Mouse (Mus musculus): ENCODE measurements around the gene Gdf7. TPM values are rescaled to one million over a fixed set of nuclear protein-coding genes. Genes with fewer than 3 reads are reported as not detected.

Gdf7 gene
- polyA plus RNA-seq, 1 experiment: not detected

GRCm38 (mm10) chr12:8295307-8295913 lies 6.3 kb downstream of the Gdf7 start:
- Histone ChIP-seq H3K4me3 (replicated peaks) (no peak overlapping the region), H3K27me3 (ENCODE audit: control insufficient read depth) (peaks cover 55% of the 10 kb centered on the region), H3K4me1 (ENCODE audit: control insufficient read depth) (no peaks in the 10 kb centered on the region), H3K36me3 (ENCODE audit: control insufficient read depth) (no peaks in the 10 kb centered on the region), H3K9me3 (ENCODE audit: control insufficient read depth, low read length) (peaks cover 4% of the 10 kb centered on the region; the same call in 1 of the 2 replicates)
- no peak for TF ChIP-seq TAL1 (IDR thresholded peaks at IDR 0.05; ENCODE audit: low read length)
- no peak for TF ChIP-seq GATA1 (IDR thresholded peaks at IDR 0.05; ENCODE audit: low read length)

- no peaks in the 10 kb centered on the region for H3K36me3 ChIP-seq (ENCODE audit: control insufficient read depth)
- TF ChIP-seq GATA1 (IDR thresholded peaks at IDR 0.05; ENCODE audit: low read length): no peak
- no peak overlapping the region for H3K4me3 ChIP-seq (replicated peaks)
- H3K9me3 ChIP-seq (ENCODE audit: control insufficient read depth, low read length): no peaks in the 10 kb centered on the region
- peaks cover 15% of the 10 kb centered on the region for H3K27me3 ChIP-seq (ENCODE audit: control insufficient read depth)
- no peaks in the 10 kb centered on the region for H3K4me1 ChIP-seq (ENCODE audit: control insufficient read depth)
These were observed 10.4 kb downstream of the Gdf7 start for GRCm38 (mm10) chr12:8291157-8291853.

- H3K36me3 ChIP-seq (ENCODE audit: control insufficient read depth): peaks cover 1% of the 10 kb centered on the region
- TF ChIP-seq GATA1 (IDR thresholded peaks at IDR 0.05; ENCODE audit: low read length): no peak
- no peak for TF ChIP-seq TAL1 (IDR thresholded peaks at IDR 0.05; ENCODE audit: low read length)
- H3K9me3 ChIP-seq (ENCODE audit: control insufficient read depth, low read length): no peaks in the 10 kb centered on the region
- H3K4me3 ChIP-seq (replicated peaks): no peak overlapping the region
- H3K27me3 ChIP-seq (ENCODE audit: control insufficient read depth): no peaks in the 10 kb centered on the region
- no peaks in the 10 kb centered on the region for H3K4me1 ChIP-seq (ENCODE audit: control insufficient read depth)
These were observed 12.3 kb downstream of the Gdf7 start for GRCm38 (mm10) chr12:8289499-8289898.

GRCm38 (mm10) chr12:8289099-8289498 lies 12.7 kb downstream of the Gdf7 start:
- TF ChIP-seq TAL1 (IDR thresholded peaks at IDR 0.05; ENCODE audit: low read length) (no peak), GATA1 (IDR thresholded peaks at IDR 0.05; ENCODE audit: low read length) (no peak)
- Histone ChIP-seq H3K4me1 (ENCODE audit: control insufficient read depth) (no peaks in the 10 kb centered on the region), H3K4me3 (replicated peaks) (no peak overlapping the region), H3K36me3 (ENCODE audit: control insufficient read depth) (peaks cover 4% of the 10 kb centered on the region), H3K9me3 (ENCODE audit: control insufficient read depth, low read length) (no peaks in the 10 kb centered on the region), H3K27me3 (ENCODE audit: control insufficient read depth) (no peaks in the 10 kb centered on the region)

GRCm38 (mm10) chr12:8287970-8288369 lies 13.8 kb downstream of the Gdf7 start:
- H3K9me3 ChIP-seq (ENCODE audit: control insufficient read depth, low read length): no peaks in the 10 kb centered on the region
- no peak overlapping the region for H3K4me3 ChIP-seq (replicated peaks)
- peaks cover 7% of the 10 kb centered on the region for H3K36me3 ChIP-seq (ENCODE audit: control insufficient read depth)
- H3K27me3 ChIP-seq (ENCODE audit: control insufficient read depth): no peaks in the 10 kb centered on the region
- TF ChIP-seq GATA1 (IDR thresholded peaks at IDR 0.05; ENCODE audit: low read length): no peak
- TF ChIP-seq TAL1 (IDR thresholded peaks at IDR 0.05; ENCODE audit: low read length): no peak
- no peaks in the 10 kb centered on the region for H3K4me1 ChIP-seq (ENCODE audit: control insufficient read depth)

GRCm38 (mm10) chr12:8281225-8282017 lies 20.3 kb downstream of the Gdf7 start:
- H3K4me3 ChIP-seq (replicated peaks): no peak overlapping the region
- H3K9me3 ChIP-seq (ENCODE audit: control insufficient read depth, low read length): no peaks in the 10 kb centered on the region
- TF ChIP-seq GATA1 (IDR thresholded peaks at IDR 0.05; ENCODE audit: low read length) (no peak), TAL1 (IDR thresholded peaks at IDR 0.05; ENCODE audit: low read length) (no peak)
- no peaks in the 10 kb centered on the region for H3K27me3 ChIP-seq (ENCODE audit: control insufficient read depth)
- H3K36me3 ChIP-seq (ENCODE audit: control insufficient read depth): peaks cover 23% of the 10 kb centered on the region
- H3K4me1 ChIP-seq (ENCODE audit: control insufficient read depth): no peaks in the 10 kb centered on the region

GRCm38 (mm10) chr12:8275424-8275823 lies 26.3 kb downstream of the Gdf7 start:
- no peak overlapping the region for H3K4me3 ChIP-seq (replicated peaks)
- H3K27me3 ChIP-seq (ENCODE audit: control insufficient read depth): no peaks in the 10 kb centered on the region
- H3K9me3 ChIP-seq (ENCODE audit: control insufficient read depth, low read length): no peaks in the 10 kb centered on the region
- TF ChIP-seq TAL1 (IDR thresholded peaks at IDR 0.05; ENCODE audit: low read length) (no peak), GATA1 (IDR thresholded peaks at IDR 0.05; ENCODE audit: low read length) (no peak)
- H3K4me1 ChIP-seq (ENCODE audit: control insufficient read depth): peaks cover 6% of the 10 kb centered on the region
- peaks cover 11% of the 10 kb centered on the region for H3K36me3 ChIP-seq (ENCODE audit: control insufficient read depth)

GRCm38 (mm10) chr12:8273471-8274171 lies 28.1 kb downstream of the Gdf7 start:
- Histone ChIP-seq H3K36me3 (ENCODE audit: control insufficient read depth) (peaks cover 10% of the 10 kb centered on the region), H3K9me3 (ENCODE audit: control insufficient read depth, low read length) (no peaks in the 10 kb centered on the region), H3K4me3 (replicated peaks) (no peak overlapping the region), H3K4me1 (ENCODE audit: control insufficient read depth) (peaks cover 6% of the 10 kb centered on the region), H3K27me3 (ENCODE audit: control insufficient read depth) (no peaks in the 10 kb centered on the region)
- no peak for TF ChIP-seq TAL1 (IDR thresholded peaks at IDR 0.05; ENCODE audit: low read length)
- TF ChIP-seq GATA1 (IDR thresholded peaks at IDR 0.05; ENCODE audit: low read length): no peak
